Mouse (Mus musculus) E14TG2a.4 (cell line): Measurements from ENCODE around the gene Pnpla5.

Experiments
- H3K27me3 ChIP-seq: 2 replicates; pipeline ENCODE4 v1.6.1; 2014; ENCODE audit warnings: low read length, control low read depth; ENCODE audit not compliant: insufficient read depth
- H3K36me3 ChIP-seq: 2 replicates; pipeline ENCODE4 v1.6.1; 2014; ENCODE audit warnings: low read length, control low read depth; ENCODE audit not compliant: insufficient read depth
- H3K4me1 ChIP-seq: replicated peaks from 2 replicates; pipeline ENCODE4 v1.6.1; 2014; ENCODE audit warnings: low read depth, low read length, control low read depth
- H3K4me3 ChIP-seq: replicated peaks from 2 replicates; pipeline ENCODE4 v1.5.1; 2014; ENCODE audit warnings: mild to moderate bottlenecking, low read length
- H3K9me3 ChIP-seq: 2 replicates; pipeline ENCODE4 v1.6.1; 2014; ENCODE audit warnings: low read length, control low read depth
- CTCF ChIP-seq: conservative IDR thresholded peaks from 2 replicates; pipeline ENCODE4 v1.5.1; 2014; ENCODE audit warnings: low read length
- NANOG ChIP-seq: IDR thresholded peaks from 2 replicates; pipeline ENCODE4 v1.6.1; 2014; ENCODE audit warnings: borderline replicate concordance, low read length, mixed read lengths
- POU5F1 ChIP-seq: IDR thresholded peaks from 2 replicates; pipeline ENCODE4 v1.6.1; 2014; ENCODE audit warnings: low read length, borderline replicate concordance

Pnpla5 gene

GRCm38 (mm10) chr15:84131096-84131786 lies 8.3 kb upstream of the Pnpla5 start:
- Histone ChIP-seq H3K9me3 (no peaks in the 10 kb centered on the region), H3K27me3 (peaks cover 9% of the 10 kb centered on the region; the same call in 1 of the 2 replicates), H3K4me3 (peak overlapping the region; percentile 64), H3K36me3 (no peaks in the 10 kb centered on the region), H3K4me1 (peaks cover 29% of the 10 kb centered on the region)
- TF ChIP-seq POU5F1, result no peak
- no peak for TF ChIP-seq NANOG
- TF ChIP-seq CTCF, result no peak

GRCm38 (mm10) chr15:84126871-84127270 lies 3.9 kb upstream of the Pnpla5 start:
- peaks cover 30% of the 10 kb centered on the region for H3K4me1 ChIP-seq
- TF ChIP-seq CTCF (no peak), POU5F1 (no peak), NANOG (no peak)
- H3K27me3 ChIP-seq, result peaks cover 12% of the 10 kb centered on the region; the same call in 1 of the 2 replicates
- no peak overlapping the region for H3K4me3 ChIP-seq
- H3K9me3 ChIP-seq, result no peaks in the 10 kb centered on the region
- H3K36me3 ChIP-seq, result no peaks in the 10 kb centered on the region

GRCm38 (mm10) chr15:84126447-84126846 lies 3.5 kb upstream of the Pnpla5 start:
- Histone ChIP-seq H3K4me3 (no peak overlapping the region), H3K36me3 (no peaks in the 10 kb centered on the region), H3K27me3 (peaks cover 16% of the 10 kb centered on the region; the same call in 1 of the 2 replicates), H3K4me1 (peaks cover 26% of the 10 kb centered on the region), H3K9me3 (no peaks in the 10 kb centered on the region)
- TF ChIP-seq CTCF, result no peak
- TF ChIP-seq POU5F1, result no peak
- no peak for TF ChIP-seq NANOG

- no peak overlapping the region; the same call in 1 of the 2 replicates for H3K4me3 ChIP-seq
- TF ChIP-seq NANOG (no peak), CTCF (peak; percentile 14; the same call in 1 of the 2 replicates)
- peaks cover 14% of the 10 kb centered on the region for H3K4me1 ChIP-seq
- no peaks in the 10 kb centered on the region for H3K36me3 ChIP-seq
- no peaks in the 10 kb centered on the region for H3K9me3 ChIP-seq
- H3K27me3 ChIP-seq, result peaks cover 28% of the 10 kb centered on the region
These were observed 1.1 kb upstream of the Pnpla5 start for GRCm38 (mm10) chr15:84124086-84124485.

- Histone ChIP-seq H3K9me3 (peaks cover 3% of the 10 kb centered on the region), H3K36me3 (no peaks in the 10 kb centered on the region), H3K27me3 (peaks cover 39% of the 10 kb centered on the region), H3K4me3 (no peak overlapping the region), H3K4me1 (peaks cover 12% of the 10 kb centered on the region)
- TF ChIP-seq POU5F1 (no peak), CTCF (no peak)
These were observed 1.9 kb downstream of the Pnpla5 start for GRCm38 (mm10) chr15:84121036-84121435.

GRCm38 (mm10) chr15:84120612-84121011 lies 2.4 kb downstream of the Pnpla5 start:
- Histone ChIP-seq H3K27me3 (peaks cover 39% of the 10 kb centered on the region), H3K9me3 (peaks cover 3% of the 10 kb centered on the region), H3K36me3 (no peaks in the 10 kb centered on the region), H3K4me3 (no peak overlapping the region), H3K4me1 (peaks cover 12% of the 10 kb centered on the region)
- TF ChIP-seq POU5F1 (no peak), NANOG (no peak), CTCF (peak; percentile 72)

GRCm38 (mm10) chr15:84116466-84116865 lies 6.5 kb downstream of the Pnpla5 start:
- no peaks in the 10 kb centered on the region for H3K36me3 ChIP-seq
- peaks cover 3% of the 10 kb centered on the region for H3K9me3 ChIP-seq
- no peaks in the 10 kb centered on the region for H3K4me1 ChIP-seq
- peaks cover 44% of the 10 kb centered on the region for H3K27me3 ChIP-seq
- TF ChIP-seq POU5F1, result no peak
- TF ChIP-seq CTCF, result no peak
- TF ChIP-seq NANOG, result no peak
- H3K4me3 ChIP-seq, result no peak overlapping the region

- TF ChIP-seq CTCF (peak; percentile 27; the same call in 1 of the 2 replicates), POU5F1 (no peak), NANOG (no peak)
- Histone ChIP-seq H3K4me1 (no peaks in the 10 kb centered on the region), H3K36me3 (no peaks in the 10 kb centered on the region), H3K9me3 (peaks cover 3% of the 10 kb centered on the region), H3K4me3 (no peak overlapping the region), H3K27me3 (peaks cover 50% of the 10 kb centered on the region)
These were observed 7.2 kb downstream of the Pnpla5 start for GRCm38 (mm10) chr15:84115727-84116126.

- Histone ChIP-seq H3K4me1 (no peaks in the 10 kb centered on the region), H3K4me3 (no peak overlapping the region), H3K27me3 (peaks cover 36% of the 10 kb centered on the region), H3K36me3 (no peaks in the 10 kb centered on the region), H3K9me3 (peaks cover 3% of the 10 kb centered on the region)
- no peak for TF ChIP-seq NANOG
- TF ChIP-seq CTCF, result no peak
- no peak for TF ChIP-seq POU5F1
These were observed 9.1 kb downstream of the Pnpla5 start for GRCm38 (mm10) chr15:84113873-84114272.
